In the genomic region with DNA sequence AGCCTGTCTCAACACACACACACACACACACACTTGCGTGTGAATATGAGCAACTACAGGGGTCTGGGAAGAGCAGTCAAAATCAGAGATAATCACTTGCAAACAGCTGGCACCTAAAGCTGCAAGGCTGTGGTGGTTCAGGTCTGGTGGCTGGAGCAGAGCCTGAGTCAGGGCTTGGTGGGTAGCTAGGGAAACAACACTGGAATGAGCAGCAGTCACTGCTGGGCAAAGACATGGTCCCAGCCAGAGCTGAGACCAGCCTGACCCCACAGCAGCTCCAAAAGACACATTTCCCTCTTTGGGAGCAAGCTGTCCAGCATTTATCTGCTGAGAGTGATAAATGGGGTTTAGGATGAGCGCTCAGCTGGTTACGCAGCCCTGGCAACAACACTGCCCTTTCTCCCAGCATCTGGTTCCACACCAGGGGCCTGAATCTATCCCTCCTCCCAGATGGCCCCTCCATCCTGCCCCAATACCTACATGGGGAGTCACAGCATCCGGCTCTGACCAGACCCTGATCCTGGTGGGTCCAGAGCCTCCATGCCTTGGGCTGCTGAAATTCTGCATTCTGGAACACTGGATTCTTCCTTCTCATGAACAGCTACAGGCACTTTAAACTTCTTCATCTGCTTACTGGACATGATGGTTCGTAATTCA, we compare ENCODE assay signal across 16 mouse cellular contexts. TPM values are rescaled to one million over a fixed set of nuclear protein-coding genes. Genes with fewer than 3 reads are reported as not detected.
A peak's percentile ranks its signal among the peaks of the same experiment; 100 is the strongest.
DNase-seq lines count a peak whose midpoint lies in the region; ATAC-seq and TF ChIP-seq lines count a peak whose summit lies in the region.
"Had no signal": no experiment of that assay in that cellular context is flagged by ENCODE, and none has a peak within 500 bp of the region (broad histone marks: within the 10 kb centered on the region; RNA-seq: fewer than 3 reads in every experiment).

No protein-coding gene starts in this region.

- no peak for TF ChIP-seq CTCF in intestine, postnatal 0 days (IDR thresholded peaks at IDR 0.05; ENCODE audit: low read depth)

- H3K4me1 ChIP-seq in heart, embryonic 10.5 days = no peaks in the 10 kb centered on the region
- no peaks in the 10 kb centered on the region for H3K4me1 ChIP-seq in midbrain, embryonic 11.5 days (ENCODE audit: control insufficient read depth, insufficient read depth, low read length)
- no peaks in the 10 kb centered on the region for H3K4me1 ChIP-seq in midbrain, embryonic 15.5 days
- no peaks in the 10 kb centered on the region for H3K4me1 ChIP-seq in intestine, postnatal 0 days (replicated peaks; ENCODE audit: control insufficient read depth, insufficient read depth, low read length)
- H3K4me1 ChIP-seq: limb, embryonic 12.5 days; lung, embryonic 15.5 days; midbrain, embryonic 13.5 days had no signal

- WGBS in heart, embryonic 10.5 days = 73% methylated on average over 5 of the region's 5 CpGs
- WGBS in midbrain, embryonic 11.5 days = 87% methylated on average over 5 of the region's 5 CpGs
- 90% methylated on average over 5 of the region's 5 CpGs for WGBS in midbrain, embryonic 15.5 days
- WGBS in intestine, postnatal 0 days = 81% methylated on average over 5 of the region's 5 CpGs

- H3K36me3 ChIP-seq in heart, embryonic 10.5 days = no peaks in the 10 kb centered on the region
- H3K36me3 ChIP-seq in midbrain, embryonic 11.5 days (ENCODE audit: control insufficient read depth, insufficient read depth, low read length) = no peaks in the 10 kb centered on the region
- no peaks in the 10 kb centered on the region for H3K36me3 ChIP-seq in midbrain, embryonic 15.5 days (replicated peaks)
- H3K36me3 ChIP-seq in intestine, postnatal 0 days (ENCODE audit: control insufficient read depth, insufficient read depth) = no peaks in the 10 kb centered on the region
- H3K36me3 ChIP-seq: limb, embryonic 12.5 days; lung, embryonic 15.5 days; midbrain, embryonic 13.5 days had no signal

- no peak overlapping the region for H3K27ac ChIP-seq in heart, embryonic 10.5 days
- H3K27ac ChIP-seq in midbrain, embryonic 11.5 days (ENCODE audit: low read depth, low read length) = no peak overlapping the region
- no peak overlapping the region for H3K27ac ChIP-seq in midbrain, embryonic 15.5 days
- H3K27ac ChIP-seq in intestine, postnatal 0 days (ENCODE audit: low read depth, low read length) = no peak overlapping the region
- H3K27ac ChIP-seq: limb, embryonic 12.5 days; lung, embryonic 15.5 days; midbrain, embryonic 13.5 days had no signal

- no peak overlapping the region for H3K9ac ChIP-seq in midbrain, embryonic 11.5 days (ENCODE audit: low read length)
- H3K9ac ChIP-seq in midbrain, embryonic 15.5 days = no peak overlapping the region
- H3K9ac ChIP-seq in intestine, postnatal 0 days (ENCODE audit: low read depth, low read length) = no peak overlapping the region
- H3K9ac ChIP-seq: limb, embryonic 12.5 days; lung, embryonic 15.5 days; midbrain, embryonic 13.5 days had no signal

- no peaks in the 10 kb centered on the region for H3K9me3 ChIP-seq in heart, embryonic 10.5 days
- H3K9me3 ChIP-seq in midbrain, embryonic 11.5 days (ENCODE audit: control insufficient read depth, low read length) = no peaks in the 10 kb centered on the region
- no peaks in the 10 kb centered on the region for H3K9me3 ChIP-seq in midbrain, embryonic 15.5 days
- no peaks in the 10 kb centered on the region for H3K9me3 ChIP-seq in intestine, postnatal 0 days (ENCODE audit: control insufficient read depth)
- H3K9me3 ChIP-seq: limb, embryonic 12.5 days; lung, embryonic 15.5 days; midbrain, embryonic 13.5 days had no signal

- H3K4me3 ChIP-seq in heart, embryonic 10.5 days = no peak overlapping the region
- no peak overlapping the region for H3K4me3 ChIP-seq in midbrain, embryonic 11.5 days (ENCODE audit: low read depth, low read length)
- H3K4me3 ChIP-seq in midbrain, embryonic 15.5 days = no peak overlapping the region
- H3K4me3 ChIP-seq in intestine, postnatal 0 days (ENCODE audit: low read depth, low read length) = no peak overlapping the region
- H3K4me3 ChIP-seq: limb, embryonic 12.5 days; lung, embryonic 15.5 days; midbrain, embryonic 13.5 days had no signal

- H3K4me2 ChIP-seq in midbrain, embryonic 11.5 days = no peak overlapping the region
- no peak overlapping the region for H3K4me2 ChIP-seq in midbrain, embryonic 15.5 days
- H3K4me2 ChIP-seq in intestine, postnatal 0 days (replicated peaks; ENCODE audit: low read depth) = no peak overlapping the region
- H3K4me2 ChIP-seq: limb, embryonic 12.5 days; lung, embryonic 15.5 days; midbrain, embryonic 13.5 days had no signal

- no peak for ATAC-seq in midbrain, embryonic 11.5 days (ENCODE audit: low FRiP score)
- no peak for ATAC-seq in midbrain, embryonic 15.5 days (replicated peaks)
- ATAC-seq in intestine, postnatal 0 days = 0 out of 2 replicates have a peak, but pooled peaks have one; percentile 31
- ATAC-seq: midbrain, embryonic 13.5 days had no signal

- H3K27me3 ChIP-seq in heart, embryonic 10.5 days (ENCODE audit: insufficient read depth, poor library complexity, severe bottlenecking) = no peaks in the 10 kb centered on the region
- H3K27me3 ChIP-seq in midbrain, embryonic 11.5 days (ENCODE audit: control insufficient read depth, insufficient read depth, low read length) = no peaks in the 10 kb centered on the region
- no peaks in the 10 kb centered on the region for H3K27me3 ChIP-seq in midbrain, embryonic 15.5 days (replicated peaks)
- no peaks in the 10 kb centered on the region for H3K27me3 ChIP-seq in intestine, postnatal 0 days (replicated peaks; ENCODE audit: control insufficient read depth, insufficient read depth, low read length)
- H3K27me3 ChIP-seq: limb, embryonic 12.5 days; lung, embryonic 15.5 days; midbrain, embryonic 13.5 days had no signal

- peak; percentile 82 for DNase-seq in heart, adult 11 months
- no peak for DNase-seq in heart, embryonic 10.5 days (ENCODE audit: low spot score)
- peak; percentile 88 for DNase-seq in midbrain, embryonic 11.5 days (ENCODE audit: low spot score, missing footprints)
- DNase-seq in yolk sac, embryonic 10.5 days (ENCODE audit: low spot score) = peak; percentile 13
- no peak for DNase-seq in spleen, postnatal 10 days (ENCODE audit: low spot score in 2 of 2)
- DNase-seq: kidney, adult 2 months; layer of hippocampus, adult 9-11 months; thymus, adult 2 months had no signal

RNA-seq across cellular contexts. Expression of gene Mrgprd, which starts 25.7 kb away (rescaled TPM):
- not detected in 2 replicates for polyA plus RNA-seq in heart, embryonic 10.5 days (2016; fragmentation: Nextera tagmentation; extraction: Ambion mirVana)
- not detected in 2 replicates for polyA plus RNA-seq in midbrain, embryonic 11.5 days (2014; fragmentation: Nextera tagmentation; extraction: Ambion mirVana)
- not detected in 2 replicates for polyA plus RNA-seq in midbrain, embryonic 15.5 days (2015; fragmentation: Nextera tagmentation; extraction: Ambion mirVana)
- polyA plus RNA-seq in intestine, postnatal 0 days (2015; fragmentation: Nextera tagmentation; extraction: Ambion mirVana) = not detected in 2 replicates
- polyA plus RNA-seq: C2C12; heart, postnatal 0 days; kidney, adult 2 months; limb, embryonic 12.5 days; lung, embryonic 15.5 days; midbrain, embryonic 13.5 days; neural tube, embryonic 14.5 days; thymus, adult 2 months had no signal

RNA-seq across cellular contexts. Expression of gene Mrgprf, which starts 39.7 kb away (rescaled TPM):
- polyA plus RNA-seq in heart, embryonic 10.5 days (2016; fragmentation: Nextera tagmentation; extraction: Ambion mirVana) = 0.17 and 0.21 TPM in 2 replicates
- 0.51 and 0.87 TPM in 2 replicates for polyA plus RNA-seq in midbrain, embryonic 11.5 days (2014; fragmentation: Nextera tagmentation; extraction: Ambion mirVana)
- 4.5 and 6.1 TPM in 2 replicates for polyA plus RNA-seq in midbrain, embryonic 15.5 days (2015; fragmentation: Nextera tagmentation; extraction: Ambion mirVana)
- polyA plus RNA-seq in intestine, postnatal 0 days (2015; fragmentation: Nextera tagmentation; extraction: Ambion mirVana) = 3.5 and 4.3 TPM in 2 replicates

RNA-seq across cellular contexts. Expression of gene Tpcn2, which starts 56.6 kb away (rescaled TPM):
- polyA plus RNA-seq in heart, embryonic 10.5 days (2016; fragmentation: Nextera tagmentation; extraction: Ambion mirVana) = 5.7 and 5.8 TPM in 2 replicates
- 1.5 and 1.9 TPM in 2 replicates for polyA plus RNA-seq in midbrain, embryonic 11.5 days (2014; fragmentation: Nextera tagmentation; extraction: Ambion mirVana)
- polyA plus RNA-seq in midbrain, embryonic 15.5 days (2015; fragmentation: Nextera tagmentation; extraction: Ambion mirVana) = 2.9 and 3.2 TPM in 2 replicates
- 7.6 and 8.0 TPM in 2 replicates for polyA plus RNA-seq in intestine, postnatal 0 days (2015; fragmentation: Nextera tagmentation; extraction: Ambion mirVana)

Comparison
In these comparisons a context has a peak if more than half of its experiments do, and no peak if none do; other contexts are left out.
1. DNase-seq: peak in heart, adult 11 months (single experiment), midbrain, embryonic 11.5 days (single experiment) and yolk sac, embryonic 10.5 days (single experiment); none in heart, embryonic 10.5 days (single experiment) and spleen, postnatal 10 days (0 of 2).